Comparison of ENCODE assay signal across 9 mouse cellular contexts in genomic region chr1:63213478-63214270, GRCm38 (mm10). TPM values are rescaled to one million over a fixed set of nuclear protein-coding genes. Genes with fewer than 3 reads are reported as not detected.
DNase-seq lines count a peak whose midpoint lies in the region; ATAC-seq and TF ChIP-seq lines count a peak whose summit lies in the region.
"Had no signal": no experiment of that assay in that cellular context is flagged by ENCODE, and none has a peak within 500 bp of the region (broad histone marks: within the 10 kb centered on the region; RNA-seq: fewer than 3 reads in every experiment).

No protein-coding gene starts in this region.

- DNase-seq in heart, adult 8-10 months (ENCODE audit: low spot score), result no peak
- DNase-seq in ES-E14 (ENCODE audit: low read depth, low spot score), result no peak
- DNase-seq in midbrain, embryonic 10.5 days (ENCODE audit: low spot score), result peak; percentile 46
- DNase-seq in cerebellum, postnatal 4 days (ENCODE audit: low spot score in 2 of 2), result no peak
- no peak for DNase-seq in testis, postnatal 10 days (ENCODE audit: low spot score)
- DNase-seq in layer of hippocampus, adult 18-20 months (ENCODE audit: low spot score in 2 of 2), result no peak

- no peaks in the 10 kb centered on the region for H3K36me3 ChIP-seq in heart, embryonic 13.5 days
- H3K36me3 ChIP-seq in ES-E14 (ENCODE audit: control insufficient read depth, insufficient read depth, low read length, poor library complexity, severe bottlenecking), result peaks cover under 1% of the 10 kb centered on the region
- H3K36me3 ChIP-seq in forebrain, embryonic 13.5 days (ENCODE audit: poor library complexity, severe bottlenecking), result no peaks in the 10 kb centered on the region
- no peaks in the 10 kb centered on the region for H3K36me3 ChIP-seq in midbrain, embryonic 10.5 days

- peaks cover 10% of the 10 kb centered on the region for H3K4me1 ChIP-seq in heart, embryonic 13.5 days
- peaks cover 0 to 19% of the 10 kb centered on the region in 2 experiments; a peak in 2 of 4 replicates for H3K4me1 ChIP-seq in ES-E14 (ENCODE audit: control insufficient read depth in 2 of 2, insufficient read depth in 2 of 2, low read length in 2 of 2, poor library complexity in 1 of 2)
- H3K4me1 ChIP-seq in forebrain, embryonic 13.5 days, result peaks cover 15% of the 10 kb centered on the region
- H3K4me1 ChIP-seq in midbrain, embryonic 10.5 days, result peaks cover 18% of the 10 kb centered on the region

- ATAC-seq in heart, embryonic 13.5 days (ENCODE audit: extremely low read depth, insufficient number of reproducible peaks, low FRiP score, low TSS enrichment), result no peak
- ATAC-seq in forebrain, embryonic 13.5 days, result no peak

- H3K4me3 ChIP-seq in heart, embryonic 13.5 days, result peak overlapping the region; percentile 30
- H3K4me3 ChIP-seq in ES-E14 (ENCODE audit: insufficient read depth in 1 of 2, low read depth in 1 of 2, low read length in 2 of 2, poor library complexity in 1 of 2, severe bottlenecking in 1 of 2), result peak overlapping the region; percentile 39 to 46
- H3K4me3 ChIP-seq in forebrain, embryonic 13.5 days, result peak overlapping the region; percentile 20
- peak overlapping the region; percentile 46 for H3K4me3 ChIP-seq in midbrain, embryonic 10.5 days

- in situ Hi-C loops in ES-E14 (cut with MboI; ENCODE audit: low sequenced_read_pairs in 2 of 2, unreplicated experiment in 2 of 2), result no loop called here

- H3K27me3 ChIP-seq in heart, embryonic 13.5 days (replicated peaks), result peaks cover 9% of the 10 kb centered on the region; the same call in 1 of the 2 replicates
- H3K27me3 ChIP-seq in forebrain, embryonic 13.5 days, result peaks cover 5% of the 10 kb centered on the region; the same call in 1 of the 2 replicates
- H3K27me3 ChIP-seq in midbrain, embryonic 10.5 days (ENCODE audit: low read depth, poor library complexity, severe bottlenecking), result peaks cover 23% of the 10 kb centered on the region

- 22% methylated on average over 22 of the region's 22 CpGs for WGBS in heart, embryonic 13.5 days
- 14% methylated on average over 22 of the region's 22 CpGs for WGBS in forebrain, embryonic 13.5 days
- 17% methylated on average over 22 of the region's 22 CpGs for WGBS in midbrain, embryonic 10.5 days

- no peak overlapping the region for H3K27ac ChIP-seq in heart, embryonic 13.5 days (replicated peaks)
- H3K27ac ChIP-seq in ES-E14 (ENCODE audit: insufficient read depth, low read depth, low read length, poor library complexity, severe bottlenecking), result peak overlapping the region; percentile 78
- no peak overlapping the region for H3K27ac ChIP-seq in forebrain, embryonic 13.5 days
- peak overlapping the region; percentile 81 for H3K27ac ChIP-seq in midbrain, embryonic 10.5 days (replicated peaks)

- H3K9ac ChIP-seq in heart, embryonic 13.5 days, result peak overlapping the region; percentile 61; the same call in 1 of the 2 replicates
- H3K9ac ChIP-seq in ES-E14 (ENCODE audit: insufficient read depth, low read depth, low read length, poor library complexity, severe bottlenecking), result peak overlapping the region; percentile 41; the same call in 1 of the 2 replicates
- H3K9ac ChIP-seq in forebrain, embryonic 13.5 days, result peak overlapping the region; percentile 51

- H3K4me2 ChIP-seq in heart, embryonic 13.5 days, result peak overlapping the region; percentile 62
- H3K4me2 ChIP-seq in forebrain, embryonic 13.5 days, result peak overlapping the region; percentile 49

- no peaks in the 10 kb centered on the region for H3K9me3 ChIP-seq in heart, embryonic 13.5 days
- H3K9me3 ChIP-seq in ES-E14 (ENCODE audit: control insufficient read depth, insufficient read depth, low read depth, low read length), result no peaks in the 10 kb centered on the region
- no peaks in the 10 kb centered on the region for H3K9me3 ChIP-seq in forebrain, embryonic 13.5 days (replicated peaks)
- 0 out of 2 replicates have a peak, but pooled peaks cover under 1% of the 10 kb centered on the region for H3K9me3 ChIP-seq in midbrain, embryonic 10.5 days (replicated peaks)

TF ChIP-seq in ES-E14, 5 proteins besides CTCF, POLR2A, EP300 and RAD21:
- TF ChIP-seq HCFC1 (IDR thresholded peaks at IDR 0.05; ENCODE audit: borderline replicate concordance, insufficient read depth, low read length), result no peak
- TF ChIP-seq CHD2 (IDR thresholded peaks at IDR 0.05; ENCODE audit: low read depth, low read length), result no peak
- no peak for TF ChIP-seq ZNF384 (IDR thresholded peaks at IDR 0.05; ENCODE audit: low read depth, low read length)
- no peak for TF ChIP-seq ZC3H11A (IDR thresholded peaks at IDR 0.05; ENCODE audit: borderline replicate concordance, low read depth, low read length)
- no peak for TF ChIP-seq MAFK (IDR thresholded peaks at IDR 0.05; ENCODE audit: insufficient read depth, low read depth, low read length)

RNA-seq across cellular contexts. Expression of gene Gpr1, which starts 0.7 kb away (rescaled TPM):
- polyA plus RNA-seq in heart, embryonic 13.5 days (2015; fragmentation: Nextera tagmentation; extraction: Ambion mirVana), result 0.22 and 0.27 TPM in 2 replicates
- total RNA-seq in heart, adult 8-10 months (2022), result under 1 TPM; 0.25 to 0.55 (median 0.40) TPM
- 1.3 and 2.2 TPM in 2 replicates for total RNA-seq in ES-E14 (2012; rRNA removed)
- 0.14 and 0.48 TPM in 2 replicates for polyA plus RNA-seq in forebrain, embryonic 13.5 days (2015; fragmentation: Nextera tagmentation; extraction: Ambion mirVana)
- 0.25 and 0.30 TPM in 2 replicates for polyA plus RNA-seq in midbrain, embryonic 10.5 days (2016; fragmentation: Nextera tagmentation; extraction: Ambion mirVana)
- under 1 TPM; 0.47 to 0.48 TPM for total RNA-seq in layer of hippocampus, adult 18-20 months (2021)
- total RNA-seq: granulocyte monocyte progenitor cell, adult 5-6 weeks had no signal

RNA-seq across cellular contexts. Expression of gene Ndufs1, which starts 37.0 kb away (rescaled TPM):
- polyA plus RNA-seq in heart, embryonic 13.5 days (2015; fragmentation: Nextera tagmentation; extraction: Ambion mirVana), result 299 and 320 TPM in 2 replicates
- total RNA-seq in heart, adult 8-10 months (2022), result 100 to 1,000 TPM; 786 to 841 (median 811) TPM
- total RNA-seq in ES-E14 (2012; rRNA removed), result 84.2 and 101 TPM in 2 replicates
- polyA plus RNA-seq in forebrain, embryonic 13.5 days (2015; fragmentation: Nextera tagmentation; extraction: Ambion mirVana), result 119 and 129 TPM in 2 replicates
- polyA plus RNA-seq in midbrain, embryonic 10.5 days (2016; fragmentation: Nextera tagmentation; extraction: Ambion mirVana), result 142 and 148 TPM in 2 replicates
- total RNA-seq in layer of hippocampus, adult 18-20 months (2021), result 100 to 1,000 TPM; 149 to 154 TPM

RNA-seq across cellular contexts. Expression of gene Eef1b2, which starts 37.0 kb away (rescaled TPM):
- polyA plus RNA-seq in heart, embryonic 13.5 days (2015; fragmentation: Nextera tagmentation; extraction: Ambion mirVana), result 338 and 379 TPM in 2 replicates
- total RNA-seq in heart, adult 8-10 months (2022), result 100 to 1,000 TPM; 335 to 493 (median 403) TPM
- 1,668 and 1,913 TPM in 2 replicates for total RNA-seq in ES-E14 (2012; rRNA removed)
- 499 and 537 TPM in 2 replicates for polyA plus RNA-seq in forebrain, embryonic 13.5 days (2015; fragmentation: Nextera tagmentation; extraction: Ambion mirVana)
- 538 and 588 TPM in 2 replicates for polyA plus RNA-seq in midbrain, embryonic 10.5 days (2016; fragmentation: Nextera tagmentation; extraction: Ambion mirVana)
- total RNA-seq in layer of hippocampus, adult 18-20 months (2021), result 100 to 1,000 TPM; 348 to 359 TPM

RNA-seq across cellular contexts. Expression of gene Zdbf2, which starts 59.4 kb away (rescaled TPM):
- polyA plus RNA-seq in heart, embryonic 13.5 days (2015; fragmentation: Nextera tagmentation; extraction: Ambion mirVana), result 6.5 and 7.0 TPM in 2 replicates
- under 1 TPM; 0.11 to 0.32 (median 0.23) TPM for total RNA-seq in heart, adult 8-10 months (2022)
- total RNA-seq in ES-E14 (2012; rRNA removed), result 25.6 and 43.2 TPM in 2 replicates
- 41.7 and 43.7 TPM in 2 replicates for polyA plus RNA-seq in forebrain, embryonic 13.5 days (2015; fragmentation: Nextera tagmentation; extraction: Ambion mirVana)
- 18.1 and 19.3 TPM in 2 replicates for polyA plus RNA-seq in midbrain, embryonic 10.5 days (2016; fragmentation: Nextera tagmentation; extraction: Ambion mirVana)
- 10 to 100 TPM; 19.3 to 19.5 TPM for total RNA-seq in layer of hippocampus, adult 18-20 months (2021)
- total RNA-seq: granulocyte monocyte progenitor cell, adult 5-6 weeks had no signal

Comparison
In these comparisons a context has a peak if more than half of its experiments do, and no peak if none do; other contexts are left out.
1. H3K27ac ChIP-seq: peak in ES-E14 (single experiment) and midbrain, embryonic 10.5 days (single experiment); none in heart, embryonic 13.5 days (single experiment) and forebrain, embryonic 13.5 days (single experiment).
2. Peak in every context shown above with its lines, with median percentiles within 50 percentile points of each other: H3K4me3 ChIP-seq and H3K9ac ChIP-seq.